Mouse (Mus musculus) midbrain, postnatal 0 days (tissue): ENCODE data around the gene Carhsp1. TPM values are rescaled to one million over a fixed set of nuclear protein-coding genes. Genes with fewer than 3 reads are reported as not detected.

ENCODE experiments used
- ATAC-seq: fragments of 200-750 bp; cut with Nextera tagmentation; 2 replicates; pipeline ENCODE4 v1.8.0; 2017; ENCODE audit warnings: moderate number of reproducible peaks, mild to moderate bottlenecking, moderate TSS enrichment, moderate library complexity; ENCODE audit not compliant: low FRiP score
- DNase-seq: peaks from one replicate; pipeline ENCODE4 v3.0.0-alpha.2; 2015; ENCODE audit warnings: low spot score
- H3K27ac ChIP-seq: fragments of 300-500 bp; sonication (generic); 2 replicates; pipeline ENCODE4 v1.5.1; 2014; ENCODE audit warnings: low read depth, mild to moderate bottlenecking, low read length, mixed read lengths
- H3K27me3 ChIP-seq: fragments of 300-500 bp; sonication (generic); 2 replicates; pipeline ENCODE4 v1.6.1; 2014; ENCODE audit warnings: low read length, control low read depth, mixed read lengths; ENCODE audit not compliant: insufficient read depth
- H3K36me3 ChIP-seq: fragments of 300-500 bp; sonication (generic); 2 replicates; pipeline ENCODE4 v1.6.1; 2014; ENCODE audit warnings: low read length, control low read depth, mixed read lengths; ENCODE audit not compliant: insufficient read depth
- H3K4me1 ChIP-seq: fragments of 300-500 bp; sonication (generic); 2 replicates; pipeline ENCODE4 v1.6.1; 2014; ENCODE audit warnings: mild to moderate bottlenecking, control low read depth, antibody characterized with exemption, low read length, mixed read lengths; ENCODE audit not compliant: insufficient read depth
- H3K4me2 ChIP-seq: fragments of 300-500 bp; sonication (generic); 2 replicates; pipeline ENCODE4 v1.6.1; 2014; ENCODE audit warnings: low read depth, mild to moderate bottlenecking, low read length, mixed read lengths; ENCODE audit not compliant: poor library complexity, severe bottlenecking
- H3K4me3 ChIP-seq: fragments of 300-500 bp; sonication (generic); 2 replicates; pipeline ENCODE4 v1.5.1; 2014; ENCODE audit warnings: low read depth, mild to moderate bottlenecking, low read length, moderate library complexity
- H3K9ac ChIP-seq: fragments of 300-500 bp; sonication (generic); replicated peaks from 2 replicates; pipeline ENCODE4 v1.6.1; 2014; ENCODE audit warnings: mild to moderate bottlenecking, low read length, moderate library complexity, mixed read lengths; ENCODE audit not compliant: poor library complexity, severe bottlenecking
- H3K9me3 ChIP-seq: fragments of 300-500 bp; sonication (generic); 2 replicates; pipeline ENCODE4 v1.6.1; 2016; ENCODE audit warnings: low read length, control low read depth
- CTCF ChIP-seq: IDR thresholded peaks from 2 replicates; pipeline ENCODE4 v1.5.1; 2016; ENCODE audit warnings: antibody characterized with exemption, mild to moderate bottlenecking
- WGBS: fragments of 180-500 bp; shearing (Covaris S2); extraction: QIAGEN DNeasy Blood & Tissue Kit; methylation state at CpG from one replicate; pipeline ENCODE4 v1.1.7; 2014; 5-methylcytosine and 5-hydroxymethylcytosine counted together
- polyA plus RNA-seq: library from polyadenylated mRNA; unstranded; fragments of >200 nt; fragmentation: Nextera tagmentation; extraction: Ambion mirVana; gene quantifications from 2 replicates; pipeline ENCODE4 v1.2.1, GENCODE M21; 2015
- total RNA-seq: library from RNA; depleted of rRNA; stranded (reverse); fragments of >200 nt; gene quantifications from 2 replicates; pipeline ENCODE4 v1.2.3, GENCODE M21; 2014; rRNA removed

Carhsp1 gene
- 117 and 124 TPM in 2 replicates for total RNA-seq
- 98.5 and 100 TPM in 2 replicates for polyA plus RNA-seq

DNA sequence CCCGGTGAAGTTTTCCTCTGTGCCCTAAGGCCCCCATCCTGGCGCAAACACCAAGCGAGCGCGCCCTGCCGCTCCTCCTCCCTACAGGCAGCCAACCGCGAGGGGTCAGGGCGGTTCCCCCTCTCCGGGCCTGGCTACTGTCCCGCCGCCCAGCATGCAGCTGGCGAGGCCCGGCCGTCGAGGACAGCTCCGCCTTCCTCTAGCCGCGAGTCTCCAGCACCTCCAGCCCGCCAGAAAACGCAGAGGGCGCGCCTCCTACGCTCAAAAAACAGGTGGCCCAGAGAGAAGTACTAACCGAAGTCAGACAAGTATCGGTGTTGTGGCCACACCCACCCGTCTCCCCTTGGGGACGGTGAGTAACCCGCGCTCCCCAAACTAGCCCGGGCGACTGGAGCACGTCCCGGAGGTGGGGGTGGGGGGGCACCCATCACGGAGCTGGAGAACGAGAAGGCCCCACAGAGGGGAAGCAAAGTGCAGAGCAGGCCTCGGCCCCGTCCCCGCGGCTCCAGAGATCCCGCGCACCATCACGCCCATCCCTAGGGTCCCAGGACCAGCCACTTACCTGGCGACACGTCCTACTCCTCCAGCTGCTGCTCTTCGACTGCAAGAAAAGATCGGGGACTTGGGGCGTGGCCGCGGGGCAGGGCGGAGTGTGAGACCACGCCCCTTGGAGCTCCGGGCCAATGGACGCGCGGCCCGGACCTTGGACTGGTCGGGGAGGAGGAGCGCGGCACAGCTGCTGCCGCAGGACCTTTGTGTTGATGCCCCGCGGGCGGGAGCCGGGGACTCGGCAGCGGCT lies at the start of gene Carhsp1:
Gene Carhsp1, minus strand, starts transcription at position 605 of the 799 bp plus-strand sequence.
- TF ChIP-seq CTCF, result 0 out of 2 replicates have a peak, but pooled peaks have one; percentile 15
- peak within 1 kb of the TSS; percentile 68 for H3K4me3 ChIP-seq
- peak within 1 kb of the TSS; percentile 65 for H3K9ac ChIP-seq
- peak within 1 kb of the TSS; percentile 55 for H3K27ac ChIP-seq
- no peaks in the 10 kb centered on the region for H3K9me3 ChIP-seq
- H3K27me3 ChIP-seq, result no peaks in the 10 kb centered on the region
- ATAC-seq, result peak; percentile 83
- peaks cover 15% of the 10 kb centered on the region; the same call in 1 of the 2 replicates for H3K4me1 ChIP-seq
- no peaks in the 10 kb centered on the region for H3K36me3 ChIP-seq
- peak; percentile 94 for DNase-seq
- WGBS, result under 1% methylated on average over 65 of the region's 67 CpGs
- H3K4me2 ChIP-seq, result peak within 1 kb of the TSS; percentile 73

DNA sequence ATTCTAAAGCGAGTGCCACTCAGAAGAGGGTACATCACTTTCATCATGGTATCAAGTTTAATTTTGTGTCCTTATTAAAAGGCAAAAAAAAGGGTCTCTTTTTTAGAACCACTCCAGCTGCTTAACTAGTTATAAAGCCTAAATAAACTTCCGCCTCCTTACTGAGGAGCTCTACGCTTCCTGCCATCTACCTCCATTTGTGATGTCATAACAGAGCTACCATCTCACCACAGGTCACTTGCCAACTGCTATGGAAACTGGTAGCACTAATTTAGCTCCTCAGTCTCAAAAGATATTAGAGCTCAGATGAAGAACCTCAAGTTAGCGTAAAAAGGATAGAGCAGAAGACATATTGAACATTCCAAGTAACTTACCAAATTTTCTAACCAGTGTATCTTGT lies 48.5 kb upstream of the Carhsp1 start:
- Histone ChIP-seq H3K4me1 (0 out of 2 replicates have a peak, but pooled peaks cover 2% of the 10 kb centered on the region), H3K27ac (no peak overlapping the region), H3K27me3 (no peaks in the 10 kb centered on the region), H3K36me3 (no peaks in the 10 kb centered on the region), H3K9ac (no peak overlapping the region), H3K4me2 (no peak overlapping the region), H3K4me3 (no peak overlapping the region), H3K9me3 (no peaks in the 10 kb centered on the region)
- no peak for TF ChIP-seq CTCF
- ATAC-seq (no peak), DNase-seq (no peak)
- WGBS, result 96% methylated on average over 4 of the region's 4 CpGs

DNA sequence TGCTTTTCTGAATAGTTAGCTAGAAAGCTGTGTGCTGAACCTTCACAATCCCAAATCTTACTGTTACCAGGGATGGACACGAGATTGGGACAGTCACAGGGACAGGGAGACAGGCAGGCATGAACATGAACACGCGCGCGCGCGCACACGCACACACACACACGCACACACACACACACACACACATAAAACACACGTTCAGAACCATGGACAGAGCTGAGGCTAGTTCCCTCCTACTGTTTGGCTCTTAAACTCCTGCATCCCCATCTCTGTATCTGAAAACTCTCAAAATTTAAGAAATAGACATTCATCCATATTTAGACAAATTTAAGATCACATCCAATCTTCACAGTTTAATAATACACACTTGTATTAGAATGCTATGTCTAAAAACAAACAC lies 45.8 kb upstream of the Carhsp1 start:
- H3K4me3 ChIP-seq, result no peak overlapping the region
- 0 out of 2 replicates have a peak, but pooled peaks cover 2% of the 10 kb centered on the region for H3K4me1 ChIP-seq
- 94% methylated on average over 10 of the region's 10 CpGs for WGBS
- no peaks in the 10 kb centered on the region for H3K9me3 ChIP-seq
- H3K27me3 ChIP-seq, result no peaks in the 10 kb centered on the region
- no peak for ATAC-seq
- H3K4me2 ChIP-seq, result no peak overlapping the region
- no peak for TF ChIP-seq CTCF
- H3K27ac ChIP-seq, result no peak overlapping the region
- no peaks in the 10 kb centered on the region for H3K36me3 ChIP-seq
- H3K9ac ChIP-seq, result no peak overlapping the region
- DNase-seq, result no peak

DNA sequence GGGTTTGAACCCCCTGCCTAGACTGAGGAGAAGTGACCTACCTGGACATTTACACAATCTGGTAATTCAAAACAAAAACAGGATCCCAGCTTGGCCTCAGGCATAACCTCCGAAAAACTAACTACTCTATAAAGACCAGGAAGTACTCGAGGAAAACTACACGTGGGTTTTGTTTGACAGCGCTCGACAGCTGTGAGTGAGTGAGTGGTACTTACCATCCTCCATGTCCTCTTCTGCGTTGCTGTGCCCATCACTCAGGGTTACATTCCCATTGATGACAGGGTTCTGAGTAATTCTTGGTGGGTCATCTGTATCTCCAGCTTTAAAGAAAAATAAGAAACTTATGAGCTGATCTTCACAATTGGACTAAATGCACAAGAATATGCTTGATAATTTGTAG lies 44.3 kb upstream of the Carhsp1 start:
- ATAC-seq, result no peak
- Histone ChIP-seq H3K36me3 (peaks cover 5% of the 10 kb centered on the region), H3K4me3 (no peak overlapping the region), H3K4me2 (no peak overlapping the region), H3K27ac (no peak overlapping the region), H3K9me3 (no peaks in the 10 kb centered on the region), H3K4me1 (0 out of 2 replicates have a peak, but pooled peaks cover 2% of the 10 kb centered on the region), H3K9ac (no peak overlapping the region), H3K27me3 (no peaks in the 10 kb centered on the region)
- TF ChIP-seq CTCF, result no peak
- 81% methylated on average over 6 of the region's 6 CpGs for WGBS
- DNase-seq, result no peak

DNA sequence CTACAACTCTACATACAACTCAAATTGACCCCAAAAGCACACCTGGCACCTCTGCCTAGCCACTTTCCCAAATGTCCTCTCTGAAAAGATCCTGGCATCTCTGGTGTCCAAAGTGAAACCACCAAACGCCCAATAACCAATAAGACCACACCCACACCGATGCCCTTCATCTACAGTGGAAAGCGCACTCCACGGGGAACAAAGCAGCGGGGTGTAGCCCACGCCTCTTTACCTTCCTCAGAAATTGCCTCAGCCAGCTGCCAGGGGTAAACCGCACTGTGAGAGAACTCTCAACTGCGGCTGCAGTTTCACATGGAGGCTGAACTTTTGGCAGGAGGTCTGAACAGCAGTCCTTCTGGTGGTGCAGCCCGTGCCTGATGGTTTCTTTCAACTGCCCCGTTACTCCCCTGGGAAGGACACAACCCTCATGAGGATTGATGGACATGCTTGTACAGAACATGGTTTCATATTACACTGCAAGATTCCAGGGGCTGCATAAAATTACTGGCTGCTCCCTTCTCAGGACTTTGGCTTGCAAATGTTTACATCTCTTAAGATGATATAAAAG lies 43.6 kb upstream of the Carhsp1 start:
- WGBS, result 78% methylated on average over 10 of the region's 10 CpGs
- H3K4me3 ChIP-seq, result no peak overlapping the region
- H3K4me2 ChIP-seq, result no peak overlapping the region
- no peak for TF ChIP-seq CTCF
- no peak for DNase-seq
- no peak overlapping the region for H3K27ac ChIP-seq
- no peaks in the 10 kb centered on the region for H3K27me3 ChIP-seq
- ATAC-seq, result no peak
- no peak overlapping the region for H3K9ac ChIP-seq
- H3K4me1 ChIP-seq, result 0 out of 2 replicates have a peak, but pooled peaks cover 2% of the 10 kb centered on the region
- H3K36me3 ChIP-seq, result peaks cover 12% of the 10 kb centered on the region
- no peaks in the 10 kb centered on the region for H3K9me3 ChIP-seq

DNA sequence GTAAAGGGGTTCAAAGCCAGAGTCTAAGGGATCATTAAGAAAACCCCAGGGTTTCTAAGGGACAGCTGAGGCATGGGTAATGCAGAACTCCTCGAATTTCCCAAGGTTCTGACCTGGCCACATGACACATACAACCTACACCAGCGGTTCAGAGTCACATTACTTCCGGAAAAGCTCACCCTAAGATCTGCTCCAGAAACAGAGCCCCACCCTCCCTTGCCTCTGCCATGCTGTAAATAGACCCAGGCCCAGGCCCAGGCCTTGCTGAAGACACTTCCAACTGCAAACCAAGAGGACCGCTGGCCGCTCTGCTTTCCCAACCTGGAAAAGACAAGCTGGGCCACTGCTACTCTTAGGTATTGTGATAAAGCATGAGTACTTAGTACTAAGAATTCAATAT lies 42.9 kb upstream of the Carhsp1 start:
- ATAC-seq (no peak), DNase-seq (no peak)
- Histone ChIP-seq H3K4me3 (no peak overlapping the region), H3K9me3 (no peaks in the 10 kb centered on the region), H3K27ac (no peak overlapping the region), H3K9ac (no peak overlapping the region), H3K36me3 (peaks cover 19% of the 10 kb centered on the region), H3K27me3 (no peaks in the 10 kb centered on the region), H3K4me1 (0 out of 2 replicates have a peak, but pooled peaks cover 1% of the 10 kb centered on the region), H3K4me2 (no peak overlapping the region)
- WGBS, result 88% methylated on average over 5 of the region's 5 CpGs
- no peak for TF ChIP-seq CTCF
